Mouse (Mus musculus) spleen, adult 2 months (tissue): ENCODE results near the gene Atad1.

Source experiments
- CTCF ChIP-seq: fragments of 200-500 bp; IDR thresholded peaks from 2 replicates; pipeline ENCODE4 v1.5.1; 2011; ENCODE audit warnings: mild to moderate bottlenecking, inconsistent platforms; ENCODE audit not compliant: insufficient read depth, insufficient read length, insufficient replicate concordance; ENCODE audit errors: extremely low read depth
- POLR2A ChIP-seq: fragments of 200-500 bp; IDR thresholded peaks from 2 replicates; pipeline ENCODE4 v1.6.1; 2011; ENCODE audit warnings: low read depth, low read length, inconsistent platforms

DNA sequence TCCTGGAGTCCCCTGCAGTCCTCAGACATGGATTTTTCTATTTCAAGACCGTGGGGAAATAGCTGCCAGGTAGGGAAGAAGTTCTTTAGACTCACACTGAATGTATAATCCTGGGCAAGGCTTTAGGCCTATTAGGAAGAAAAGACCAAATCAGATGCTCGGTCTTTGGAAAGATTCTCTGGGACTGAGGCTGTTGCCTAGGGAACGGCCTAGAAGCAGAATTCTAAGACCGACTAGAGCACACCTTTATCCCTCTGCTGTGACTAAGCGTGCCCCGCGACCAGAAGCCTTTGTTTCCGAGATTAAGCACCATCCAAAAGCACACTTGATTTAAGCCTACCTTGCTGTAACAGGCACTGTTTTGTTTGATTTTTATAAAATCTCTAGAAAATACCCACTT is 97.6 kb downstream of the Atad1 start:
- TF ChIP-seq CTCF (no peak), POLR2A (no peak)
